Mouse (Mus musculus) left cerebral cortex, adult 2 months (tissue): ENCODE measurements at regions not wholly inside any gene's neighbourhood (a gene's known extent, or its start where the extent isn't known, plus 50 kb on each side); places are given as distances from the start of the nearest gene placed in this dataset.
"Not testable (repeated sequence)": the region's sequence is repeated elsewhere in the genome, so short reads cannot be mapped to it uniquely, and the experiment has no call there.

Experiments used
- DNase-seq, 2 experiments: peaks; one replicate each; pipeline ENCODE4 v3.0.0; 2021 to 2022; ENCODE audit warnings: low spot score in 2 of 2, mixed read lengths in 1 of 2; ENCODE audit errors: extremely low spot score in 1 of 2
- H3K27ac ChIP-seq: fragments of 200-600 bp; 2 replicates; pipeline ENCODE4 v1.8.1; 2022
- H3K4me3 ChIP-seq: fragments of 200-600 bp; 2 replicates; pipeline ENCODE4 v1.8.1; 2022
- CTCF ChIP-seq: fragments of 200-600 bp; IDR thresholded peaks from 2 replicates; pipeline ENCODE4 v1.8.1; 2022; ENCODE audit warnings: antibody characterized with exemption, mild to moderate bottlenecking, moderate library complexity
- intact Hi-C: fragments of 180-260 bp; cut with DNase I; formaldehyde crosslinking; loops from one replicate; pipeline ENCODE4 v1.15.1; 2025

DNA sequence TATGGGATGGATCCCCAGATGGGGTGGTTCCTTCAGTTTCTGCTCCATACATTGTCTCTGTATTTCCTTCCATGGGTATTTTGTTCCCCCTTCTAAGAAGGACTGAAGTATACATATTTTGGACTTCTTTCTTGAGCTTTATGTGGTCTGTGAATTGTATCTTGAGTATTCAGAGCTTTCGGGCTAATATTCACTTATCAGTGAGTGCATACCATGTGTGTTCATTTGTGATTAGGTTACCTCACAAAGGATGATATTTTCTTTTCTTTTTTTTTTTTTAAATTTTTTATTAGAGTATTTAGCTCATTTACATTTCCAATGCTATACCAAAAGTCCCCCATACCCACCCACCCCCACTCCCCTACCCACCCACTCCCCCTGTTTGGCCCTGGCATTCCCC lies 657.8 kb downstream of the Kcnt2 start:
- intact Hi-C loops, DNase-seq, H3K27ac ChIP-seq, H3K4me3 ChIP-seq: not testable (repeated sequence)

DNA sequence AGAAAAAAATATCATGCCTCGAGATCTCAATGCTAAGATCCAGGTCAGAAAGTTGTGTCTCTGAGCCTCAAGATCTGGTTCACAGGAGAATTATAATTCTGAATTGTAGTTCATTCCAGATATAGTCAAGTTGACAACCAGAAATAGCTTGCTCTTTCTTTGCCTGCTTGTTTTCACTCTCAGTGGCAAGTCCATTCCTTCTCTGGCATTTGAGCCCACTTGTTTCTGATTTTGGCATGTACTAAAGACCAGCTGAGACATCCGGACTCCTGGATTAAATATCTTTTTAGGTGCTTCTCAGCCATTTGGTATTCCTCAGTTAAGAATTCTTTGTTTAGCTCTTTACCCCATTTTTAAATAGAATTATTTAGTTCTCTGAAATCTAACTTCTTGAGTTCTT lies 667.6 kb downstream of the Kcnt2 start:
- Histone ChIP-seq H3K27ac (no peak overlapping the region), H3K4me3 (no peak overlapping the region)
- no peak for DNase-seq
- no peak for TF ChIP-seq CTCF
- intact Hi-C loops: no loop called here

DNA sequence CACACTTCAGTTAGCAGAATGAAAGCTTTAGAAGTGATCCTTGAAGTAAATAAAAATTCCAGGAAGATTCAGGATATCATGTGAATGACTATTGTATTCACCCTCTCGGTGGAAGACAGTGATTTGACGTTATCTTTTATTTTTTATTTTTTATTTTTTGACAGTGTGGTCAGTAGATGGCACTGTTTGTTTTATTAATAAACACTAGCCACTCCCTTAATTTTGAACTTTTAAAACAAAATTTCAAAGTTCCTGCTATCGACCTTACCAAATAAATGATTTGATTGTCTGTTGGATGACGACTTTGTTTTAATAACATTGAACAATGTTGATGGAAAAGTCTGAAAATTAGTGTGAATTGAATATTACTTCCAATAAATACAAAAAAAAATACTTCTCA lies 694.4 kb downstream of the Kcnt2 start:
- TF ChIP-seq CTCF: peak; percentile 32
- intact Hi-C loops: no loop called here
- Histone ChIP-seq H3K27ac (no peak overlapping the region), H3K4me3 (no peak overlapping the region)
- DNase-seq: no peak

DNA sequence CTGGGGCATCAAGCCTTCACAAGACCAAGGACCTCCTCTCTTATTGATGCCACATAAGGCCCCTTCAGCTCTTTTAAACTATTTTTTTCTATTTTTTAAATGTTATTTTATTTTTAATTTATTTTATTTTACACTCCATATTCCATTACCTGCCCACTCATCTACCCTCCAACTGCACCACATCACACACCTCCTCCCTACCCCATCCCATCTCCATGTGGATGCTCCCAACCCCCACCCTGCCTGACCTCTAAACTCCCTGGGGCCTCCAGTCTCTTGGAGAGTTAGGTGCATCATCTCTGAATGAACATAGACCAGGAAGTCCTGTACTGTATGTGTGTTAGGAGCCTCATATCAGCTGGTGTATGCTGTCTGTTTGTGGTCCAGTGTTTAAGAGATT lies 712.9 kb downstream of the Kcnt2 start:
- DNase-seq: no peak
- Histone ChIP-seq H3K27ac (no peak overlapping the region), H3K4me3 (no peak overlapping the region)
- no peak for TF ChIP-seq CTCF
- intact Hi-C loops: no loop called here

DNA sequence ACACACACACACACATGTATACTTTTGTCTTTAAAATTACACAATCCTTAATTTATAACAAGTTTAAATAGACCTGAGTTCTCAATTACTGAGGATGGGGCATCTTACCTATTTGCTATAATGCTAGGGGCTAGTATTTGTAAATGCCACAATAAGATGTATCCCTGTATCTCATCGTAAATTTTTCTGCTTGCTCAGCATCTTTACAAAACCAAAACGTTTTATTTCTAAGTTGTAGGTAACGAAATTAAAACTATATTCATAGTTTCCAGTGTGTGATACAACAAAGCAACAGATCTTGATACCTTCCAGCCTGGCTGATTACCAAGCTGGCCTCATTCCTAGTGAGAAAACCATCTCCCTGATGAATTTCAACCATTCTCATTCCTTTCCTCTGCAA lies 755.9 kb downstream of the Kcnt2 start:
- no peak for DNase-seq
- no peak overlapping the region for H3K4me3 ChIP-seq
- intact Hi-C loops: no loop called here
- no peak overlapping the region for H3K27ac ChIP-seq
- TF ChIP-seq CTCF: no peak
